Mouse (Mus musculus): Measurements from ENCODE around the gene Polr1e.
"Not testable (repeated sequence)": the region's sequence is repeated elsewhere in the genome, so short reads cannot be mapped to it uniquely, and the experiment has no call there.

The Polr1e gene

DNA sequence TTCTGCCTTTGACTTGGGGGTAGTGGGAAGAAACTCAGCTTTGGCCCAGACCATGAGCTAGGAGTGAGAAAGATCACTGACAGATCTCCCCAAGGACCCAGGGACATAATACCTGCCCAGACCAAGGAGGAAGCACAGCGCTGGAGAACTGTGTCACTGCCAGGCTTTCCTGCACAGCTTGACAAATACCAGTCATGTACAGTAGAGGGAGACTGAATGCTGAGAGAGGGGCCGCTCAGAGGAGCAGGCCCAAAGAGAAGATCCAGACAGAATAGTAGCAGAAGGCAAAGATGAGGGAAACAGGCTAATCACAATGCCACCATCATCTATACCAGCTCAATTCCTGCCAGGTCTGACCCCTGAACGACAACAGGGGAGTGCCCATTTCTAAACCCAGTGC, 36.5 kb downstream of the Polr1e start:
- peak; percentile 30 for DNase-seq (ENCODE audit: low read depth, low spot score)

GRCm38 (mm10) chr4:45055451-45055850, 37.1 kb downstream of the Polr1e start:
- no peak for DNase-seq (ENCODE audit: low read depth, low spot score)

GRCm38 (mm10) chr4:45063836-45064235, 45.5 kb downstream of the Polr1e start:
- not testable (repeated sequence) for DNase-seq (ENCODE audit: low read depth, low spot score)

- DNase-seq (ENCODE audit: low read depth, low spot score) = no peak
These were observed 46.2 kb downstream of the Polr1e start for GRCm38 (mm10) chr4:45064577-45064976.

- no peak for DNase-seq (ENCODE audit: low read depth, low spot score)
These were observed 47.8 kb downstream of the Polr1e start for GRCm38 (mm10) chr4:45066036-45066730.

- no peak for DNase-seq (ENCODE audit: low read depth, low spot score)
These were observed 49.4 kb downstream of the Polr1e start for GRCm38 (mm10) chr4:45067742-45068141.

- no peak for DNase-seq (ENCODE audit: low read depth, low spot score)
These were observed 54.0 kb downstream of the Polr1e start for GRCm38 (mm10) chr4:45072261-45072973.

DNA sequence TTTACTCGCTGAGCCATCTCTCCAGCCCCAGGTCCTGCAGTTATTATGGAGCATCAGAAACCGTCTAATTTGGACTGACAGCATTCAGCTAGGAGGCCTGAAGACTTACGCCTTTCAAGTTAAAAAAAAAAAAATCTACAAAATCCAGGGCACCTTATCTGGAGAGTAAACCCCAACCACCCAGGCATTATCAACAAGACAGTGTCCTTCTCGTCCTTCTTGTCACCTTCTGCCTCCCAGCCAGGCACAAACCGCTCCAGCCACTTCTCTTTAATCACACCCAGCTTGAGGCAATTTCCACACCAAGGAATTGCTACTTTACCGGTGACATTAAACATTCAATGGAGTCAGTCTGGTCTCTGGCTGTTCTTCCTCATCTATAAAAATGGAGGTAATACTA, 55.2 kb downstream of the Polr1e start:
- DNase-seq (ENCODE audit: low read depth, low spot score) = no peak

GRCm38 (mm10) chr4:45081041-45081440, 62.7 kb downstream of the Polr1e start:
- not testable (repeated sequence) for DNase-seq (ENCODE audit: low read depth, low spot score)

DNA sequence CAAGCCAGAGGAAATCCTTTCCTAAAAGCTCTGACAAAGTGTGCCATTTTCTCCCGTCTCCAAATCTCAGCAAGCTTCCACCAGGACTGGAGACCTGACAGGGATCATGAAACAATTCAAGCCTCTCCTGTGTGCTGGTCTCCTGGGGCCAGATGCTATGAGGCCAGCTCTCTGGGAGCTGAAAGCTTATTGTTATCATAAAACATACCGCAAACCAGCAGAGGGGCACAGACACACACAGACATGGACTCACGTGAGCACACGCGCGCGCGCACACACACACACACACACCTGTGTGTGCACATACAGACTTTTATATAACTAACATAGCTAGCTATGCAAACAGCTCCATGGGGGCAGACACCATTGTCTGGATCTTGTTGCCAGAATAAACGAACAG, 64.6 kb downstream of the Polr1e start:
- DNase-seq (ENCODE audit: low read depth, low spot score) = no peak

DNA sequence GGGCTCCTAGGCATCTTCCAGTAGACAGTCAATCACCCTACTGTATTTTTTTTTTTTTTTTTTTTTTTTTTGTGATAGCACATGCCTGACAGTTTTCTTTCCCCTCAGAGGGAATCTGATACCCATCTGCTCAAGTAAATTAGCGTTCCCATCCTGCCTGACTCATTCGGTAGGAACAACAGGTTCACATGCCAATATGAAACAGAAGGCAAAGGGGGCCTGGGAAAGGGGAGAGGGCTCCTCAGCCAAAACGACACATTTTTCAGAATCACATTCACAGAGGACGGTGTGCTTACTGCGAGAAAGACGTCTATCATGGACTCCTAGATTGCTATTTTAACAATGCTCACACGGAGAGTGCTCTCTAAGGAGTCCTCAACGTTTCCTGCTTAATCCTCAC, 65.1 kb downstream of the Polr1e start:
- no peak for DNase-seq (ENCODE audit: low read depth, low spot score)

DNA sequence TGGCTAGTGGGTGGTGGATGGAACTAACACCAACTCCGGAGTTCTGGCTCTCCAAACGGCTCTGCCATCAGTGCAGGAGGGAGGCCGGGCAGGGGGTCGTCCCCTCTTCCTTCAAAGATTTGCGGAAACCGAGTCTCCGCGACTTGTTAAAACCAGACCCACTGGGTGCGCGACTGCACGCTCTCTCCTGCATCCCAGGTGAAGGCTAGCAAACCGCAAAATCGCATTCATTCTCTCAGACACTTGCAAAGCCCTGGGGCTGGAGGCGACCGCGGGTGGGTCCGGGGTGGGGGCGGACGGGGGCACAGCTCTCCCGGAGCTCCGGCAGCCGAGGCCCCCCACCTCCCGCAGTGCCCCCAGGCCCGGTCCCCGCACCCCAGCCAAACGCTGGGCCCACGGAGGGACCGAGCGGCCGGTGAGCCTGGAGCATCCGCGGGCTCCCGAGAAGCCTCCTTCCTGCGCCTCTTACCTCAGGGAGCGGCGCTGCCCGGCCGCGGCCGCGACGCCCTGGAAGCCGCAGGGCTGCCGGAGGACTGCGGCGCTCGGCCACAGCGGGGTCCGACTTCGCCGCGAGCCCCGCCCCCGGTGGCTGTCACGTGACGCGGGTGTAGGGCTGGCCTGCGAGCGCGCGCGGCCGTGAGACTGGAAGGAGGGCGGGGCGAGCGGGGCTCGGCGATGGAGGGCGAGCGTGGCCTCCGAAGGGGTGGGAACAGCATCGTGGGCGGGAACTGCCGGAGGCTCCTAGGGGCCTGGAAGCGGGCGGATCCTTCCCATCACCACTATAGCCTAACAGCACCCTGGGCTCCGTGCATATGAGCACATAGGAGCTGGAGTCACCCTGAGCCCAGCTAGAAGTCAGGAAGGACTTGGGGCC, 65.9 kb downstream of the Polr1e start, which contains the start of gene Fbxo10:
Fbxo10 (minus strand) TSS at position 584 of the 874 bp plus-strand sequence.
- DNase-seq (ENCODE audit: low read depth, low spot score) = peak; percentile 93

DNA sequence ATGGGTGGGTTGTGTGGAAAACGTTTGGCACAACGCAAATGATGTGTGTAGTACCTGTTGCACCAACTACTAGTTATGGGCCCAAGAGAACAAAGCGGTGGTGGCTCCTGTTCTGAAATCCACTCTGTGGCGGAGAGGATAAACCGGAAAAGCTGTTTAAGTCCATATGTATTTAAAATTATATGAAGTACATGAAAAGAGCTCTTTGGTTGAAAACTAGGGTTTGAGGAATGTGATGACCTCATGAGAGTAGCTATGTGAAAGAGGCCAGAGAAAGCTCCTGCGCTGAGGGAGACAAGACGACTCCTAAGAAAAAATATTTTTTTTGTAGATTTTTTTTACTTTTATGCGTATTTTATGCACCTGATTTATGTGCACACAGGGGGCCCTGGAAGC, 66.5 kb downstream of the Polr1e start:
- no peak for DNase-seq (ENCODE audit: low read depth, low spot score)
